Mouse (Mus musculus) forebrain, embryonic 15.5 days (tissue): Measurements from ENCODE around the gene Gm49318. TPM values are rescaled to one million over a fixed set of nuclear protein-coding genes. Genes with fewer than 3 reads are reported as not detected.

Experiments
- ATAC-seq: fragments of 200-750 bp; cut with Nextera tagmentation; replicated peaks from 2 replicates; pipeline ENCODE4 v1.8.0; 2017; ENCODE audit warnings: mild to moderate bottlenecking, moderate TSS enrichment, moderate library complexity
- H3K27ac ChIP-seq: fragments of 300-500 bp; sonication (generic); replicated peaks from 2 replicates; pipeline ENCODE4 v1.5.1; 2015; ENCODE audit warnings: mild to moderate bottlenecking, inconsistent platforms
- H3K27me3 ChIP-seq: fragments of 300-500 bp; sonication (generic); 2 replicates; pipeline ENCODE4 v1.6.1; 2015; ENCODE audit warnings: inconsistent platforms
- H3K36me3 ChIP-seq: fragments of 300-500 bp; sonication (generic); 2 replicates; pipeline ENCODE4 v1.6.1; 2015; ENCODE audit warnings: mild to moderate bottlenecking, inconsistent platforms
- H3K4me1 ChIP-seq: fragments of 300-500 bp; sonication (generic); 2 replicates; pipeline ENCODE4 v1.6.1; 2015; ENCODE audit warnings: inconsistent platforms
- H3K4me2 ChIP-seq: fragments of 300-500 bp; sonication (generic); replicated peaks from 2 replicates; pipeline ENCODE4 v1.6.1; 2015; ENCODE audit warnings: mild to moderate bottlenecking, inconsistent platforms
- H3K4me3 ChIP-seq: fragments of 300-500 bp; sonication (generic); 2 replicates; pipeline ENCODE4 v1.5.1; 2015; ENCODE audit warnings: mild to moderate bottlenecking, inconsistent platforms
- H3K9ac ChIP-seq: fragments of 300-500 bp; sonication (generic); replicated peaks from 2 replicates; pipeline ENCODE4 v1.6.1; 2015; ENCODE audit warnings: mild to moderate bottlenecking, inconsistent platforms
- H3K9me3 ChIP-seq: fragments of 300-500 bp; sonication (generic); 2 replicates; pipeline ENCODE4 v1.6.1; 2016; ENCODE audit warnings: inconsistent platforms
- WGBS: fragments of 180-500 bp; shearing (Covaris S2); methylation state at CpG from one replicate; pipeline ENCODE4 v1.1.7; 2015; ENCODE audit warnings: mixed read lengths; 5-methylcytosine and 5-hydroxymethylcytosine counted together
- polyA plus RNA-seq: library from polyadenylated mRNA; unstranded; fragments of >200 nt; fragmentation: Nextera tagmentation; extraction: Ambion mirVana; gene quantifications from 2 replicates; pipeline ENCODE4 v1.2.1, GENCODE M21; 2015

Gm49318 gene
- polyA plus RNA-seq, 1 experiment from 2014 or later: not detected

DNA sequence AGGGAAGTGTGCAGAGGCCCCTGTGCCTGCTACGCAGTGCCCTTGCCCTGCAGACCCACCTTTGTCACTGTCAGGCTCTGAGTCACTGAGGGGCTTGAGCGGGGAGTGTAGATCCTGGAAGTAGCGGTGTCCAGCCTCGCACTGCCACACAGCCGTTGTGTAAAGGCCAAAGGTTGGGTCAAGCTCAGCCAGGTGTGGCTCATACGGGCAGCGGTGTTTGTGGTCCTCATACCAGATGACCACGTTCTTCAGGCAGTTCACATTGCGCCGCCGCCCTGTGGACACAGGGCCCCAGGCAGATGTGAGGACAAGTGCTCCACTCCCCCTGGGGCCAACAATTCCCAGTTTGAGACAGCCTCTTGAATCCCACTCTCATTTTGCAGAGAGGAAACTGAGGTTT lies 5.4 kb downstream of the Gm49318 start:
- 95% methylated on average over 11 of the region's 11 CpGs for WGBS

DNA sequence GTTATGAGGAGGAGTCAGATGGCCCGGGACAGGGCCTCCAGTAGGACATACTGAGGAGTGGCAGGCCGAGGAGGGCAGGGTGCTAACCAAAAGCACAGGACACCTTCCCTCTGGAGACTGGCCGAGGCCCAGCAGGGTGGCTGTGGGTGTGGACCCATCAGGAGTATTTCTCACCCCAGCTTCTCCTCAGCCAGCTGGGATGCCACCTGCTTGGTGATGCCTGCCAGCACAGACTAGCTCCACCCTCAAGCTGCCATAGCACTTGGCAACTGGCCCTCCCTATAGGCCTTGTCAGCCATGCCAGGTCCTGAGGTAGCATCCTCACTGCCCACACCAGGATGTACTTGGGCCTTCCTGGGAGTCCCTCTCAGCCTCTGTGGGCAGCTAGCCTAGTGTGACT lies 6.7 kb downstream of the Gm49318 start:
- Histone ChIP-seq H3K9me3 (no peaks in the 10 kb centered on the region), H3K4me3 (no peak overlapping the region), H3K27ac (no peak overlapping the region), H3K4me1 (peaks cover 8% of the 10 kb centered on the region), H3K4me2 (no peak overlapping the region), H3K27me3 (no peaks in the 10 kb centered on the region), H3K9ac (no peak overlapping the region), H3K36me3 (peaks cover 53% of the 10 kb centered on the region)
- peak; percentile 53; the same call in 1 of the 2 replicates for ATAC-seq
- WGBS: 55% methylated on average over 3 of the region's 3 CpGs

More for the DNA sequence above, 5.4 kb downstream of the Gm49318 start:
- no peak overlapping the region for H3K4me2 ChIP-seq
- no peaks in the 10 kb centered on the region for H3K9me3 ChIP-seq
- peaks cover 47% of the 10 kb centered on the region for H3K36me3 ChIP-seq
- no peak overlapping the region for H3K9ac ChIP-seq
- no peak overlapping the region for H3K4me3 ChIP-seq
- H3K4me1 ChIP-seq: peaks cover 20% of the 10 kb centered on the region
- ATAC-seq: no peak
- no peak overlapping the region for H3K27ac ChIP-seq
- H3K27me3 ChIP-seq: no peaks in the 10 kb centered on the region

DNA sequence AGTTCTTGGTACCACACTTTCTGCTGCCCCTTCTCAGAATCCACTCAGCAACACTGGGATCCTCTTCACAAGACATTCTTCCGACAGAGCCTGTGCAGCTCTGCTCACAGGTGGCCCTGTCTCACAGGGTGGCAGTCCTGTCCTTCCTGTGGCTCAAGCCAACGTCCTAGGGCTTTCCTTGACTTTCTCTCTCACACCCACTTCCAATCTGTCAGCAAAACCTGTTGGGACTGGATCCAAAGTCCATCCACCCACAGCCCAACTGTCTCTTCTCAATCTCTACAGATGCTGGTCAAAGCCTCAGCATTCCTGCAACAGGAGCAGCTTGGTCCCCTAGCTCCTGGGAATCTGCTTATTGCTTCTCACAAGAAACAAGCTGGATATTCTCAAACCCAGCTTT lies 9.7 kb downstream of the Gm49318 start:
- Histone ChIP-seq H3K36me3 (peaks cover 56% of the 10 kb centered on the region), H3K27me3 (no peaks in the 10 kb centered on the region), H3K4me2 (no peak overlapping the region), H3K4me1 (peaks cover 5% of the 10 kb centered on the region; the same call in 1 of the 2 replicates), H3K27ac (no peak overlapping the region), H3K9ac (no peak overlapping the region), H3K4me3 (no peak overlapping the region), H3K9me3 (no peaks in the 10 kb centered on the region)
- no peak for ATAC-seq
- 82% methylated on average over 2 of the region's 2 CpGs for WGBS

DNA sequence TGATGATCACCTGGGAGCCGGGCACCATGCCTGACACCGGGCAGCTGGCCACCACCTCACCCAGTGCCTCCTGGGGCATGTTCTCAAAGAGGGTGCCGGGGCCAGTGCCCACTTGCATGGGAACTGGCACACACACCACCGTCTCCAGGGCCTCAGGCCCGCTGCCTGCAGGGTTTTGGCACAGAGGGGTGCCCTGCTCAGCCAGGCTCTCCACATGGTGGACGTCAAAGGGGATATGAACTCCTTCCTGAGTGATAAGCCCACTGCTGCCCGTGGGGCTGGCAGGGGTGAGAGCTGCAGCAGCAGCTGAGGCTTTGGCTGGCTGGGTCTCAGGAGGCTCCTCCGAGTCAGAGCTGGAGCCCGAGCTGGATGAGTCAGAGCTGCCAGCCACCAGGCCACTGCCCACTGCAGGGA lies 13.0 kb downstream of the Gm49318 start:
- 93% methylated on average over 9 of the region's 9 CpGs for WGBS
- no peak overlapping the region for H3K4me3 ChIP-seq
- ATAC-seq: no peak
- H3K9me3 ChIP-seq: no peaks in the 10 kb centered on the region
- H3K27me3 ChIP-seq: no peaks in the 10 kb centered on the region
- no peak overlapping the region for H3K4me2 ChIP-seq
- H3K4me1 ChIP-seq: peaks cover 7% of the 10 kb centered on the region
- peaks cover 41% of the 10 kb centered on the region for H3K36me3 ChIP-seq
- no peak overlapping the region for H3K27ac ChIP-seq
- no peak overlapping the region for H3K9ac ChIP-seq

DNA sequence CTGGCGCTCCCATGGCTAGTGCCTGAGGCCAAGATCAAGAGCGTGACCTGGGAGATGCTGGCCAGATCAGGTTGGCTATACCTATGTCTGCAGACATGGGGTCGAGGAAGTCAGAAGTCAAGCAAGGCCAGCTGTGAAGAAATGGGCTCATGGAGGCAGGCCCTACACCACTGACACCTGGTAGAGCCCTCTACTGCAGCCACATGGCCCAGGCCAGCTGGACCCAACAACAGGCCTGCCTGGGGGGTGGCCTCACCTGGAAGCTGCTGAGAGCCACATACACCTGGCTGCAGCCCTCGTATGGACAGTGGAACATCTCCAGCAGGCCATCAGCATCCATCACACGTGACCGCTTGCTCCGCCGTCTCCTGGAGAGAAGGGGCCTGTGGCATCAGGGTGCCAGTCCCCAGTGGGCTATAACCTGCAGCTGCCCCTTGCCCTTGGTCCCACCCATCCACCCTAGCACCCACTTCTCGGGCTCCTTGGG lies 14.0 kb downstream of the Gm49318 start:
- no peaks in the 10 kb centered on the region for H3K9me3 ChIP-seq
- no peaks in the 10 kb centered on the region for H3K27me3 ChIP-seq
- H3K4me2 ChIP-seq: no peak overlapping the region
- WGBS: 90% methylated on average over 9 of the region's 9 CpGs
- H3K4me1 ChIP-seq: peaks cover 10% of the 10 kb centered on the region
- H3K27ac ChIP-seq: no peak overlapping the region
- no peak overlapping the region for H3K4me3 ChIP-seq
- H3K36me3 ChIP-seq: peaks cover 34% of the 10 kb centered on the region
- no peak for ATAC-seq
- no peak overlapping the region for H3K9ac ChIP-seq

DNA sequence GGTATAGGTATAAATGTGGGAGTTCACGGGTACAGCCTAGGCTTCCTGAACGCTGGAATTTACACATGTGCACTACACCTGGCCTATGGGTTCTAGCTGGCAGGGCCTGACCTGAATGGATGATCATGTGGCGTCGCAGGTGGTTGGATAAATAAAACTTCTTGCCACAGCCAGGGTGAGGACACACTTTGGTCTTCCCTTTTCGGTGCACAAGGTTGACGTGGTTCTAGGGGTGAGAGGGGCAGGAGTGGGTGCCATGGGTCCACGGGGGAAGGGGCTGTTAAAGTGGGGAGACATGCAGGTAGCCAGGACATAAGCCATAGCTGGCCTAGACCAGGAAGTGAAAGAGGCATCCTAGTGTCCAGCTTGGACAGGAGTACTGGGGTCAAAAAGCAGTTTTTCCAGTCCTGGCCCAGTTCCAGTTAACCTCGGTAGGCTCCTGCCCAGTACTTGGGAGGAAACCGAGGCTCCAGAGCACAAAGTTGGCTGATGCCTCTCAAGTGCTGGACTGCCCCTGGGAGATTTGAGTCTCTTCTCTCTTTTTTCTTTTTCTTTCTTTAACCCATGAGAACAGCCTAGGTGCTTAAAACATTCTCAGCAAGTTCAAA lies 14.7 kb downstream of the Gm49318 start:
- no peak overlapping the region for H3K4me3 ChIP-seq
- no peak for ATAC-seq
- no peak overlapping the region for H3K9ac ChIP-seq
- H3K4me2 ChIP-seq: no peak overlapping the region
- H3K27me3 ChIP-seq: no peaks in the 10 kb centered on the region
- H3K4me1 ChIP-seq: peaks cover 12% of the 10 kb centered on the region
- 78% methylated on average over 9 of the region's 9 CpGs for WGBS
- H3K36me3 ChIP-seq: peaks cover 30% of the 10 kb centered on the region
- H3K27ac ChIP-seq: no peak overlapping the region
- no peaks in the 10 kb centered on the region for H3K9me3 ChIP-seq

DNA sequence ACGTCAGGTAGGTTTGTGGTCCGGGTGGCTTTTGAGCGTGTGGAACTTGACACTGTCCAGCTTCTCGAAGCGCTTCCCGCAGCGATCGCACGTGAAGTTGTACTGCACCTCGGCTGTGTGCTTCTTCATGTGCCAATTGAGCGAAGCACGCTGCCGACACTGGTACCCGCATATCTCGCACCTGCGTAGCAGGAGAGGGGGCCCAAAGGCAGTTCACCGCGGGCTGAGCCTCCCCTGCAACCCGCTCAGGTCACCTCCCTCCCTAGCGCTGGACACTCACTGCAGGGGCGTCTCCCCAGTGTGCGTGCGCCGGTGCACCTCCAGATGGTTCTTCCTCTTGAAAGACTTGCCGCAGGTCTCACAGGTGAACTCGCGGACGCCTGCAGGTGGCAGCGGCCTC lies 15.3 kb downstream of the Gm49318 start:
- Histone ChIP-seq H3K27me3 (no peaks in the 10 kb centered on the region), H3K9ac (no peak overlapping the region), H3K27ac (no peak overlapping the region), H3K4me3 (no peak overlapping the region), H3K4me1 (peaks cover 12% of the 10 kb centered on the region), H3K36me3 (peaks cover 24% of the 10 kb centered on the region), H3K4me2 (no peak overlapping the region), H3K9me3 (no peaks in the 10 kb centered on the region)
- no peak for ATAC-seq
- WGBS: 41% methylated on average over 29 of the region's 29 CpGs

DNA sequence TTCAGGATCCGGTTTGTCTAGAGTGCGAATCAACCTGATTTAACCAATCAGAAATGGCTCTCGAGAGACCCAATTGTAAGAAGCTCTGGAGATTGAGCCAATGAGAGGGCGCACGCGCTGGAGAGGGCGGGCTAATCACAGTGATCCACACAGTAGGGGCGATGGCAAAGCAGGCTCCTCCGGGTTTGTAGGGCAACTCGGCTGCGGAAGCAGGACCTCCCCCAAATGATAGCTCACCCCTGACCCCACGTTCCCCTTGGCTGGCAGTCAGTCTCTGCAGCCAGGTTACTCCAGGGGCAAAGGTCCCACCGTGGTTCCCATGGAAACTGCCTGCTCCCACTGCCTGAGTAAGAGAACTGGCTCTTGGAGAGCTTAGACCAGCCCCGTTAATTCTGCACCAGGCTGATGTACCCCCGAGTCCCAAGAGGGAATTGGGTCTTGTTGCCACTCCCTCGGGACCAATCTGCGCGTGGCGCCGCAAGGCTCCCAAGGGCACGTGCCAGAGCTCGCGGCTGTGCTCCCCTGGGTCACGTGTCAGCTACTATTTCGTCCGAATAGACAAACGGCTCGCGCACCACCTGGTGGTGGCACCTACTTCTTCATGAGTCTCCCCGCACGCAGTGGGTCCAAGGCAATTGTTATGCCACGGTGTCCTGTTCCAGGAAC lies 16.5 kb downstream of the Gm49318 start:
- ATAC-seq: peak; percentile 23
- Histone ChIP-seq H3K9ac (no peak overlapping the region), H3K4me2 (peak overlapping the region; percentile 51), H3K9me3 (no peaks in the 10 kb centered on the region), H3K27me3 (no peaks in the 10 kb centered on the region), H3K27ac (peak overlapping the region; percentile 17; the same call in 1 of the 2 replicates), H3K4me1 (peaks cover 16% of the 10 kb centered on the region), H3K36me3 (peaks cover 20% of the 10 kb centered on the region), H3K4me3 (peak overlapping the region; percentile 31)
- 2% methylated on average over 32 of the region's 32 CpGs for WGBS

DNA sequence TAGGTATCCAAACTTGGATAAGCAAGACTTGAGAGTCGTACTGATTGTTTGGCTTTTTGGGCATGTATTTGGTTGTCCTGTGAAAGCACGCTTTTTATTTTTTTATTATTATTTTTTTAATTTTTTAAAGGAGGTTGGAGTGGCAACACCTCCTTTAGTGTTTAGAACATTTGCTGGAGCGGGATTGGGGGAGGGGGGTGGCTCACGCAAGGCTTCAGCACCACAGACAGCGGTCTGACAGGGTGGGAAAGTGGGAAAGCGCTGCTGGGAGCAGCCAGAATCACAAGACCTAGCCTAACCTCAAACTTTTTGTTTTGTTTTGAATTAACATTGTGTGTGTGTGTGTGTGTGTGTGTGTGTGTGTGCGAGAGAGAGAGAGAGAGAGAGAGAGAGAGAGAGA lies 17.4 kb downstream of the Gm49318 start:
- Histone ChIP-seq H3K27me3 (no peaks in the 10 kb centered on the region), H3K27ac (no peak overlapping the region), H3K4me2 (no peak overlapping the region), H3K4me3 (no peak overlapping the region), H3K4me1 (peaks cover 25% of the 10 kb centered on the region), H3K9ac (no peak overlapping the region), H3K9me3 (no peaks in the 10 kb centered on the region), H3K36me3 (peaks cover 16% of the 10 kb centered on the region)
- WGBS: 41% methylated on average over 6 of the region's 7 CpGs
- no peak for ATAC-seq

DNA sequence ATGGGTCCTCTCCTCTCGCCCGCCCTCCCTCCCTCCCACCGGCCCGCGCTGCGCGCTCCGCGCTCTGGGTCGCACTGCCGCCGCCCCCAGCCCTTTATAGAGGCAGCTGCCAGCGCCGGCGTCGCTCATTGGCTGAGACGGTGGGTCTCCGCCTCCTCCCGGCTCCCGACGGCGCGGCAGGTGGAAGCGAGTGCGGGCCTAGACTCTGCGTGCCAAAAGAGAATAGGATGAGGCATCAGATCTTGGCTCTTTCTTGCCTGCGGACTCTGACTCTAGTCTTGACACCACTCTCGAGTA lies 19.2 kb downstream of the Gm49318 start, which contains the start of gene Elavl3:
Elavl3 (minus strand) TSS at position 66 of the 297 bp plus-strand sequence.
- WGBS: 2% methylated on average over 16 of the region's 28 CpGs
- ATAC-seq: peak; percentile 85
- Histone ChIP-seq H3K9ac (peak within 1 kb of the TSS; percentile 90), H3K4me1 (peaks cover 42% of the 10 kb centered on the region), H3K36me3 (peaks cover 4% of the 10 kb centered on the region; the same call in 1 of the 2 replicates), H3K9me3 (no peaks in the 10 kb centered on the region), H3K27ac (peak within 1 kb of the TSS; percentile 94), H3K27me3 (no peaks in the 10 kb centered on the region), H3K4me3 (peak within 1 kb of the TSS; percentile 70), H3K4me2 (peak within 1 kb of the TSS; percentile 81)

DNA sequence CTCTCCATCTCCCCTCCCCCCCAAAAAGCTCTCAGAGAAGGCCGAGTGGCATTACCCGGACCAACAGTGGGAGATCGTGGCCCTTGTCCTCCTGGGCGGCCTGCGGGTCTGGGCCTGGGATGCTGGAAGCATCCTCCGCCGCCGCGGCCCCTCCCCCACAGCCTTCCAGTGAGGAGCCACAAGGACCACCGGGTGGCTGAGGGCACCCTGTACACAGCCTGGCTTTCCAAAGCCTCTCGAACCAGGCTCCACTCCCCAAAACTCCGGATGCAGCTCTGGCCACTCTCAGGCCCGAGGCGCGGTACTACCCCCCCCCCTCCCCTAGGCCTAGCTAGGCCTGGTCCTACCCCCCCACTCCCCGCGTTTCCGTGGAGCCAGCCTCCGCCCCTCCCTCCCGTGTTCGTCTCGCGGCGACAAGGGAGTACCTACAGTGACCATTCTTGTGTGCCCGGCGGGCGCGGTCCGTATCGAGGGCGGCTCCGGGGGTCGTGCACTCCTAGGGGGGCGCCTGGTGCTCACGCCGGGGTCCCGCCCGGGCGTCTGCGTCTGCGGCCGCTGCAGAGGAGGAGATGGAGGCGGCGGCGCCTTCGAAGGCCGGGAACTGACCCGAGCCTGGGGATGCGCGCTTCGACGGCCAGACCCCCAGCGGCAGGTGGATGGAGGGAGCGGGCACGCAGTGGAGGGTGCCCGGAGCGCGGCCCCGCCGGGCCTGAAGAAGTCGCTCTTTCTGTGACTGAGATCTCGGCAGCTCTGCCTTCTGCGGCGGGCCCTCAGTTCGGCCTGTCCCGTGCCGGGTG lies 19.7 kb downstream of the Gm49318 start:
- no peaks in the 10 kb centered on the region for H3K9me3 ChIP-seq
- peak; percentile 32 for ATAC-seq
- H3K9ac ChIP-seq: peak overlapping the region; percentile 90
- H3K4me1 ChIP-seq: peaks cover 46% of the 10 kb centered on the region
- H3K27me3 ChIP-seq: no peaks in the 10 kb centered on the region
- peak overlapping the region; percentile 81 for H3K4me2 ChIP-seq
- H3K4me3 ChIP-seq: peak overlapping the region; percentile 70
- peak overlapping the region; percentile 94 for H3K27ac ChIP-seq
- H3K36me3 ChIP-seq: 0 out of 2 replicates have a peak, but pooled peaks cover 4% of the 10 kb centered on the region
- WGBS: under 1% methylated on average over 65 of the region's 67 CpGs

DNA sequence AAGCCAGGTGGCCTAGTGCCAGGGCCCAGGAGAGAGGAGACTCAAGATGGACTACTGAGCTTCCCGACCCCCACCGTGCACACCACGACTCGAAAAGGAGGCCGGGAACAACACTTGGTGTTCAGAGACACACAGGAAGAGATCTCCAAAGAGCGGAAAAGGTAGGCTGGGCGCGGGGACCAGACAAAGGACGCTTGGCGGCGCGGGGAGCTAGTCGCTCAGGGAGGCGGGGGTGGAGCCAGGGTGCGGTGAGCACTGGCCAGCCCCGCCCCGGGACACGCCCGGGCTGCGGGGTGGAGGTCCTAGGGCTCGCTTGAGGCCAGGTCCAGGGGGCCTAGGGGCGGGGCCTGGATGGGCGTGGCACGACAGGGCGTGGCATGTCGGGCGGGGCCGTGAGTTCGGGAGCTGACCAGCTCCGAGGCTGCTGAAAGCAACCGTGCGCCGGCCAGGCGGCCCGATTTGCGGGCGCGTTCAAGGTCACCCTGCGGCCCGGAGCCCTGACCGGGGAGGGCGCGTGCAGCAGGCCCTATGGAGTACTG lies 20.6 kb downstream of the Gm49318 start:
- Histone ChIP-seq H3K9ac (peak overlapping the region; percentile 90), H3K9me3 (no peaks in the 10 kb centered on the region), H3K36me3 (0 out of 2 replicates have a peak, but pooled peaks cover 4% of the 10 kb centered on the region), H3K4me3 (peak overlapping the region; percentile 70), H3K27ac (peak overlapping the region; percentile 94), H3K4me2 (peak overlapping the region; percentile 81), H3K27me3 (no peaks in the 10 kb centered on the region), H3K4me1 (peaks cover 47% of the 10 kb centered on the region)
- ATAC-seq: peak; percentile 49
- WGBS: under 1% methylated on average over 43 of the region's 43 CpGs
